Mouse (Mus musculus) E14TG2a.4 (cell line): ENCODE data around the gene Ppp1r1c.

ENCODE experiments used
- CTCF ChIP-seq: conservative IDR thresholded peaks from 2 replicates; pipeline ENCODE4 v1.5.1; 2014; ENCODE audit warnings: low read length
- POU5F1 ChIP-seq: IDR thresholded peaks from 2 replicates; pipeline ENCODE4 v1.6.1; 2014; ENCODE audit warnings: low read length, borderline replicate concordance

DNA sequence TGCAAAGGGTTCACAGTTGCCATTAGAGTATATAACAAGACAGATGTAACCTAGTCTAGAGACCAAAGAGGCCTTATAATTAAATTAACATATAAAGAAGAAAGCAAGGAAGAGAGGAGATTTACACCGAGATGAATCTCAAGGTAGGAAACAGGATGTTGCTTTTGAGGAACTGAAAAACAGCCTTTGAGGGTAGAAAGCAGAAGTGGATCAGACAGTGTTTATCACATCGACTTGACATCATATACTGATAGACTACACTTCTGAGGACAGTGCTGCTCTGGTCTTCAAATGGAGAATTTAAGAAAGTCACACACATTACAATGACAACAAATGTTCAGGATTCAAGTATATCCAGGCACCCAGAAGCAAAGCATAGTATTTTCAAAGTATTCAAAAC is 34.4 kb downstream of the Ppp1r1c start:
- TF ChIP-seq POU5F1: no peak
- no peak for TF ChIP-seq CTCF
